Comparison of ENCODE assay signal across 10 mouse cellular contexts in the genomic region with DNA sequence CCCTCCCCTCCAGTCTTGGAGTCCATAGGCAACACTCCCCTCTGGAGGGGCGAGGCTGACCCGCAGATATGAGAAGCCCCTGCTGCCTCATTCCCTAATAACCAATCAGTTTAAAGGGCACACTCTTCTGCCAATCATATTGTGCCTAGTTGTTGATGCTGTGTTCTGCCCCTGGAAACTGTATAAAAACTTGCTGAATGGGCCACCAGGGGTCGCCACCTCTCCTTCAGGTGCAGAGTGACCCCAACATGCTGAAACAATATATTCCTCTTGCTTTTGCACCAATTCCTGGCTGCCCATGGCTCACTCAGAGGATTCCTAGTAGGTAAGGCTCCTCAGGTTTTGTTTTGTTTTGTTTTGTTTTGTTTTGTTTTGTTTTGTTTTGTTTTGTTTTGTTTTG. TPM values are rescaled to one million over a fixed set of nuclear protein-coding genes. Genes with fewer than 3 reads are reported as not detected.
DNase-seq lines count a peak whose midpoint lies in the region; ATAC-seq lines count a peak whose summit lies in the region.
"Had no signal": no experiment of that assay in that cellular context is flagged by ENCODE, and none has a peak within 500 bp of the region (broad histone marks: within the 10 kb centered on the region; RNA-seq: fewer than 3 reads in every experiment).

No protein-coding gene starts in this region.

- no peak overlapping the region for H3K4me3 ChIP-seq in neural tube, embryonic 11.5 days (ENCODE audit: low read depth, low read length)
- no peak overlapping the region for H3K4me3 ChIP-seq in neural tube, embryonic 15.5 days (replicated peaks)
- H3K4me3 ChIP-seq: liver, embryonic 13.5 days had no signal

- 55% methylated on average over 3 of the region's 3 CpGs for WGBS in neural tube, embryonic 11.5 days
- WGBS in neural tube, embryonic 15.5 days: 53% methylated on average over 3 of the region's 3 CpGs

- no peaks in the 10 kb centered on the region for H3K4me1 ChIP-seq in neural tube, embryonic 11.5 days (ENCODE audit: control insufficient read depth, insufficient read depth, low read length)
- no peaks in the 10 kb centered on the region for H3K4me1 ChIP-seq in neural tube, embryonic 15.5 days
- H3K4me1 ChIP-seq: liver, embryonic 13.5 days had no signal

- peak; percentile 6 for DNase-seq in gastrocnemius, postnatal 10 days
- no peak for DNase-seq in gastrocnemius, adult 18-20 months (ENCODE audit: low spot score)
- DNase-seq in neural tube, embryonic 11.5 days (ENCODE audit: low spot score): no peak
- peak; percentile 22 for DNase-seq in mesoderm, embryonic 11.5 days (ENCODE audit: low read depth, low spot score)
- DNase-seq in cerebellum, postnatal 36 days: no peak
- DNase-seq in spleen, postnatal 36 days (ENCODE audit: low spot score in 2 of 2): no peak
- DNase-seq: liver, embryonic 13.5 days had no signal

- H3K4me2 ChIP-seq in neural tube, embryonic 11.5 days (ENCODE audit: low read depth): no peak overlapping the region
- no peak overlapping the region for H3K4me2 ChIP-seq in neural tube, embryonic 15.5 days
- H3K4me2 ChIP-seq: liver, embryonic 13.5 days had no signal

- H3K27me3 ChIP-seq in neural tube, embryonic 11.5 days (ENCODE audit: control insufficient read depth, insufficient read depth, low read length): no peaks in the 10 kb centered on the region
- no peaks in the 10 kb centered on the region for H3K27me3 ChIP-seq in neural tube, embryonic 15.5 days (replicated peaks)
- H3K27me3 ChIP-seq: liver, embryonic 13.5 days had no signal

- no peak overlapping the region for H3K27ac ChIP-seq in neural tube, embryonic 11.5 days (ENCODE audit: low read depth, low read length)
- no peak overlapping the region for H3K27ac ChIP-seq in neural tube, embryonic 15.5 days (replicated peaks)
- H3K27ac ChIP-seq: liver, embryonic 13.5 days had no signal

- H3K36me3 ChIP-seq in neural tube, embryonic 11.5 days (ENCODE audit: control insufficient read depth, insufficient read depth, low read length): no peaks in the 10 kb centered on the region
- no peaks in the 10 kb centered on the region for H3K36me3 ChIP-seq in neural tube, embryonic 15.5 days
- H3K36me3 ChIP-seq: liver, embryonic 13.5 days had no signal

- no peaks in the 10 kb centered on the region for H3K9me3 ChIP-seq in neural tube, embryonic 11.5 days (ENCODE audit: control insufficient read depth, low read length)
- no peaks in the 10 kb centered on the region for H3K9me3 ChIP-seq in neural tube, embryonic 15.5 days (replicated peaks)
- H3K9me3 ChIP-seq: liver, embryonic 13.5 days had no signal

- 0 out of 2 replicates have a peak, but pooled peaks have one; percentile 6 for ATAC-seq in neural tube, embryonic 11.5 days (ENCODE audit: insufficient read depth, low FRiP score, low TSS enrichment)
- no peak for ATAC-seq in neural tube, embryonic 15.5 days (ENCODE audit: low FRiP score)
- ATAC-seq in common myeloid progenitor, adult 5-6 weeks (replicated peaks; ENCODE audit: low read depth, poor library complexity, severe bottlenecking): peak; percentile 86

- no peak overlapping the region for H3K9ac ChIP-seq in neural tube, embryonic 11.5 days (ENCODE audit: low read length)
- no peak overlapping the region for H3K9ac ChIP-seq in neural tube, embryonic 15.5 days (replicated peaks)
- H3K9ac ChIP-seq: liver, embryonic 13.5 days had no signal

RNA-seq across cellular contexts. Expression of a gene that starts 3.8 kb away (rescaled TPM):
- not detected for total RNA-seq in gastrocnemius, postnatal 10 days (2021)
- total RNA-seq in gastrocnemius, adult 18-20 months (2021): not detected
- polyA plus RNA-seq in neural tube, embryonic 11.5 days (2014; fragmentation: Nextera tagmentation; extraction: Ambion mirVana): not detected in 2 replicates
- polyA plus RNA-seq in neural tube, embryonic 15.5 days (2015; fragmentation: Nextera tagmentation; extraction: Ambion mirVana): not detected in 2 replicates
- not detected in 2 replicates for total RNA-seq in common myeloid progenitor, adult 5-6 weeks (2017)
- polyA plus RNA-seq: liver, embryonic 13.5 days; spleen, adult 2 months had no signal

RNA-seq across cellular contexts. Expression of a gene that starts 5.3 kb away (rescaled TPM):
- not detected for total RNA-seq in gastrocnemius, postnatal 10 days (2021)
- total RNA-seq in gastrocnemius, adult 18-20 months (2021): not detected
- polyA plus RNA-seq in neural tube, embryonic 11.5 days (2014; fragmentation: Nextera tagmentation; extraction: Ambion mirVana): not detected in 2 replicates
- polyA plus RNA-seq in neural tube, embryonic 15.5 days (2015; fragmentation: Nextera tagmentation; extraction: Ambion mirVana): 0.08 TPM in 1 of 2 replicates, not detected in the other
- total RNA-seq in common myeloid progenitor, adult 5-6 weeks (2017): not detected in 2 replicates
- polyA plus RNA-seq: liver, embryonic 13.5 days had no signal

RNA-seq across cellular contexts. Expression of a gene that starts 25.9 kb away (rescaled TPM):
- total RNA-seq in gastrocnemius, postnatal 10 days (2021): not detected
- total RNA-seq in gastrocnemius, adult 18-20 months (2021): not detected
- not detected in 2 replicates for polyA plus RNA-seq in neural tube, embryonic 11.5 days (2014; fragmentation: Nextera tagmentation; extraction: Ambion mirVana)
- polyA plus RNA-seq in neural tube, embryonic 15.5 days (2015; fragmentation: Nextera tagmentation; extraction: Ambion mirVana): not detected in 2 replicates
- not detected in 2 replicates for total RNA-seq in common myeloid progenitor, adult 5-6 weeks (2017)
- polyA plus RNA-seq: liver, embryonic 13.5 days; spleen, adult 2 months had no signal

RNA-seq across cellular contexts. Expression of a gene that starts 28.5 kb away (rescaled TPM):
- not detected for total RNA-seq in gastrocnemius, postnatal 10 days (2021)
- total RNA-seq in gastrocnemius, adult 18-20 months (2021): not detected
- not detected in 2 replicates for polyA plus RNA-seq in neural tube, embryonic 11.5 days (2014; fragmentation: Nextera tagmentation; extraction: Ambion mirVana)
- polyA plus RNA-seq in neural tube, embryonic 15.5 days (2015; fragmentation: Nextera tagmentation; extraction: Ambion mirVana): not detected in 2 replicates
- not detected in 2 replicates for total RNA-seq in common myeloid progenitor, adult 5-6 weeks (2017)
- polyA plus RNA-seq: liver, embryonic 13.5 days; spleen, adult 2 months had no signal

RNA-seq across cellular contexts. Expression of a gene that starts 51.1 kb away (rescaled TPM):
- not detected for total RNA-seq in gastrocnemius, postnatal 10 days (2021)
- total RNA-seq in gastrocnemius, adult 18-20 months (2021): not detected
- not detected in 2 replicates for polyA plus RNA-seq in neural tube, embryonic 11.5 days (2014; fragmentation: Nextera tagmentation; extraction: Ambion mirVana)
- polyA plus RNA-seq in neural tube, embryonic 15.5 days (2015; fragmentation: Nextera tagmentation; extraction: Ambion mirVana): not detected in 2 replicates
- not detected in 2 replicates for total RNA-seq in common myeloid progenitor, adult 5-6 weeks (2017)
- polyA plus RNA-seq: liver, embryonic 13.5 days; spleen, adult 2 months had no signal

Comparison
In these comparisons a context has a peak if more than half of its experiments do, and no peak if none do; other contexts are left out.
1. DNase-seq: peak in gastrocnemius, postnatal 10 days (single experiment) and mesoderm, embryonic 11.5 days (single experiment); none in gastrocnemius, adult 18-20 months (single experiment), neural tube, embryonic 11.5 days (single experiment), cerebellum, postnatal 36 days (0 of 2) and spleen, postnatal 36 days (0 of 2).